Mouse (Mus musculus) layer of hippocampus, adult 2 months (tissue): Measurements from ENCODE around the gene Trpc4. TPM values are rescaled to one million over a fixed set of nuclear protein-coding genes. Genes with fewer than 3 reads are reported as not detected.

Experiments used
- DNase-seq, 2 experiments: peaks; one replicate each; pipeline ENCODE4 v3.0.0; 2022; ENCODE audit warnings: low spot score in 2 of 2
- H3K27ac ChIP-seq: fragments of 200-600 bp; 2 replicates; pipeline ENCODE4 v1.8.1; 2022
- H3K4me3 ChIP-seq: fragments of 200-600 bp; 2 replicates; pipeline ENCODE4 v1.8.1; 2022; ENCODE audit warnings: mild to moderate bottlenecking
- CTCF ChIP-seq: fragments of 200-600 bp; conservative IDR thresholded peaks from 2 replicates; pipeline ENCODE4 v1.8.1; 2022; ENCODE audit warnings: antibody characterized with exemption, mild to moderate bottlenecking, moderate library complexity
- total RNA-seq, 2 experiments: library from RNA; stranded (reverse); gene quantifications; 2 replicates each; pipeline ENCODE4 v1.2.3; 2021

Gene Trpc4
- total RNA-seq, 2 experiments from 2014 or later = 63.9 to 66.6 TPM

DNA sequence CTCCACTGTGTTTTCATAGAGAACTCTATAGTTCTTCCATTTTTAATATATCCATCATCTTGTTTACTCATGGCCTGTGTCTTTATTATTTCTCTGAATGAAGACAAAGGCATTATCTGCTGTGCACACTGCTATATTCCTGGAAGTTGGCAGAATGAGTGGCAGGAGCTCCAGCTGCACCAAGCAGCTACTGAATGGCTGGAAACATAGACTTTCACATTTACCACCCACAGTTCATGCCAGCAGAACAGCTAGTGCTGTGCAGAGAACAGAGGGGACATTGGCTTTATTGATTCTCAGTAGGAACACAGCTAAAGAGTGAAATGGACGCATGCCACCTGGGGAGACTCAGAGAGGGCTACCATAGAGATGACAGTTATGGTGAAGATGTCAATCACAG is 55.6 kb downstream of the Trpc4 start:
- Histone ChIP-seq H3K27ac (peak overlapping the region; percentile 64; the same call in 1 of the 2 replicates), H3K4me3 (no peak overlapping the region)
- no peak for TF ChIP-seq CTCF
- peak in 1 of 2 experiments; percentile 33 for DNase-seq

DNA sequence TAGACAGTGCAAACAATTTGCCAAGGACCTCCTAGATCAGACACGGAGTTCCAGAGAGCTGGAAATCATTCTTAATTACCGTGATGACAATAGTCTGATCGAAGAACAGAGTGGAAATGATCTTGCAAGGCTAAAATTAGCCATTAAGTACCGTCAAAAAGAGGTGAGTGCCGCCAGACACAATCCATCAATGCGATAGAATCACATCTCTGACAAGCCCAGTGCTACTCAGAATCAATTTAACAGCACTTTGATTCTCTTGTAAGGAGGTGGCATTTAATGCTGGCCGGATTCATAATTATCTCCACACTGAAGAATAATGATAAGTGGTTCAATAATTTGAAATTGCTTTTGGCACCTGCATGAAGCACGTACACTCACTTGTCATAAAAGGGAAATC is 66.7 kb downstream of the Trpc4 start:
- TF ChIP-seq CTCF = no peak
- no peak for DNase-seq

GRCm38 (mm10) chr3:54228463-54228862 is 72.6 kb downstream of the Trpc4 start:
- DNase-seq = peak in 1 of 2 experiments; percentile 19
- Histone ChIP-seq H3K27ac (peak overlapping the region; percentile 63), H3K4me3 (no peak overlapping the region)
- no peak for TF ChIP-seq CTCF

More for the DNA sequence above, 66.7 kb downstream of the Trpc4 start:
- no peak overlapping the region for H3K4me3 ChIP-seq
- no peak overlapping the region for H3K27ac ChIP-seq

- H3K27ac ChIP-seq = no peak overlapping the region
- no peak overlapping the region for H3K4me3 ChIP-seq
- TF ChIP-seq CTCF = no peak
- DNase-seq = no peak
Measured at GRCm38 (mm10) chr3:54238891-54239290, 83.1 kb downstream of the Trpc4 start.

- TF ChIP-seq CTCF = no peak
- H3K27ac ChIP-seq = no peak overlapping the region
- H3K4me3 ChIP-seq = no peak overlapping the region
Measured at GRCm38 (mm10) chr3:54239426-54239825, 83.6 kb downstream of the Trpc4 start.

DNA sequence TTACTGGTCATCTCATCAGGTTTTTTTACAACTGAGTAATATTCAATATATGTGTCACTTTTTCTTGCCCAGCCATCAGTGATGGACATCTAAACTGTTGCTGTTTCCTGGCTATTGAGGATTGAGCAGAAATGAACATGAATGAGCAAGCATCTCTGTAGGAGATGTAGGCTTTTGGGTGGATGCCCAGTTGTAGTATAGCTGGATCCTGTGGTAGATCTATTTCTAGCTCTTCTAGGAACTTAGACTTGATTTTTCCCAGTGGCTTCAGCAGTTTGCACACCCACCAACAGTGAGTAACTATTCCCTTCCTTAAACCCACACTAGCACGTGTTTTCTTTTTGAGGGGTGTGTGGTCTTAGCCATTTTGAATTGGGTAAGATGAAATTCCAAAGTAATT is 87.3 kb downstream of the Trpc4 start:
- Histone ChIP-seq H3K4me3 (no peak overlapping the region), H3K27ac (no peak overlapping the region)
- DNase-seq = no peak
- TF ChIP-seq CTCF = no peak

More at GRCm38 (mm10) chr3:54239426-54239825, 83.6 kb downstream of the Trpc4 start:
- no peak for DNase-seq

- TF ChIP-seq CTCF = no peak
- H3K27ac ChIP-seq = no peak overlapping the region
- no peak for DNase-seq
- H3K4me3 ChIP-seq = no peak overlapping the region
Measured at GRCm38 (mm10) chr3:54244729-54245465, 89.1 kb downstream of the Trpc4 start.

GRCm38 (mm10) chr3:54246416-54246815 is 90.6 kb downstream of the Trpc4 start:
- Histone ChIP-seq H3K27ac (no peak overlapping the region; the same call in 1 of the 2 replicates), H3K4me3 (no peak overlapping the region)
- no peak for TF ChIP-seq CTCF
- DNase-seq = no peak

DNA sequence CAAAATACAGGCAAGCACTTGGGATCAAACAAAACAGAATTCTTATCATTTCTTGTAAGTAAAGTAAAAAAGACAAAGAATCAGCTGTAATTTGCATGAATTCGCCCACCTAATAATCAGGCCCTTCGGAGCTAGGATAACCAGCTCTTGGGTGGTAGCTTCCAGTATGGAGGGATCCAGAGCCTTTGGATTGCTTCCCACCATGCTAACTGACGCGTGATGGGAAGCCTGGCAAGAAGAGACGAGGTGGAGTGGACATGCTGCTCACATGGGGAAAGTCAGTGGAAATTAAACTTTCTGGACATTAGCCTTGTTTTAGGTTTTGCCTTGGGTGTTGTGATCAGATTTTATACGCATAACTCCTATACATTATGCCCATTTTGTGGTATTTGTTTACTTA is 93.5 kb downstream of the Trpc4 start:
- no peak for DNase-seq

DNA sequence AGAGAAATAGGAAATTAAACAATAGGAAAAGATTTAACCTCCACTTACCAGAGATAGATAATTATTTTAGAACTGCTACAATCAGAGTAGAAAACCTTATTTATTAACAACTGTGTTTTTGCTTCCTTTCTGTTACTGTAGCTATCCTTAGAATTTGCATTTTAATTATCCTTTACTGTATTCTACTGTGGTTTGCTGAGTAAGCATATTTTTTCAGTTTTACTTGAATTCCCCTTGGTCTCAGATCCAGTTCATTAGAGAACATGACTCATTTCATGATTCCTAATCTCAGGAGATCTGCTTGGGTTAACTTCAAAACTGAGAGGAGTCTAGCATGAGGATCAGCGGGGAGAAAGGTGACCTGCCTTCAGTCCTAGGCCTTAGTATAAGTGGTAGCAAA is 111.1 kb downstream of the Trpc4 start:
- Histone ChIP-seq H3K27ac (no peak overlapping the region), H3K4me3 (no peak overlapping the region)
- TF ChIP-seq CTCF = no peak
- no peak for DNase-seq

More for the DNA sequence above, 93.5 kb downstream of the Trpc4 start:
- Histone ChIP-seq H3K27ac (no peak overlapping the region), H3K4me3 (no peak overlapping the region)
- no peak for TF ChIP-seq CTCF

GRCm38 (mm10) chr3:54269180-54269579 is 113.3 kb downstream of the Trpc4 start:
- no peak for DNase-seq
- Histone ChIP-seq H3K4me3 (no peak overlapping the region), H3K27ac (no peak overlapping the region)
- TF ChIP-seq CTCF = no peak

GRCm38 (mm10) chr3:54274651-54275050 is 118.8 kb downstream of the Trpc4 start:
- no peak overlapping the region for H3K4me3 ChIP-seq
- no peak for TF ChIP-seq CTCF
- peak in 1 of 2 experiments; percentile 23 for DNase-seq
- peak overlapping the region; percentile 89 for H3K27ac ChIP-seq

DNA sequence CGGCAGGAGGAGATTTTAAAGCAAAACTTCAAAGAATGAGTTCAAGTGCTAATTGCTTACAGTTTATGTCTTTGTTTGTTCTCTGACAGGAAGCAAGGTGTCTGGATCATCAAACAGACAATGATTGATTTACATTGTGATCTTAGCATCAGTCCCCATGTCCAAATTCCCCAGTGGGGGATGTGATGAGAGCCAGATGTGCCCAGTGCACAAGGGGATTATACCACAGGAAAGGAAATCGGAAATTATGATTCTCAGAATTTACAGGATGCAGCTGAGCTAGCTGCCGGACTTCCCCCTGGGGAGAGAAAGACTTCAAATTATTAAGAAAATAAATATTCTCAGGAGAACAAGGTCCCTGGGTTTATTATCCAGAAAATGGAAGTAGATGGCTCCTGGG is 133.9 kb downstream of the Trpc4 start:
- no peak for DNase-seq
- H3K4me3 ChIP-seq = no peak overlapping the region
- no peak overlapping the region for H3K27ac ChIP-seq
- TF ChIP-seq CTCF = no peak

DNA sequence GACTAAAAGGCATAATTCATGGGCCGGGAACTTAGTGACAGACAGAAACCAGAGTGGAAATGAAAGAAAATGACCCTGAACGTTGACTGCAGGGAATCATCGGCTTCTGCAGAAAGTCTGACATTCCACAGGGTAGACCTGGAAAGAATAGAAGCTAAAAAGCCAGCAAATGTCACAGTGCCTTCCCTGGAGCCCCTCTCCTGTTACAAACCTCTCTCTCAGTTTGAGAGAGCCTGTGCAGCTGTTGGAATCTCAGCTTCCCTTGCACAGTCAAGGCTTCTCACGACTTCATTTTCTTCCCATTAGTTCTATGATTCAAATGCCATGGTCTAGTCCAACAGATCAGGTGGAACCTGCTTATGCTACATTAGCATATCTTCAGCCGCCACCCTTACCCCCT is 154.8 kb downstream of the Trpc4 start:
- no peak for TF ChIP-seq CTCF
- H3K27ac ChIP-seq = no peak overlapping the region
- H3K4me3 ChIP-seq = no peak overlapping the region
- no peak for DNase-seq
